Mouse (Mus musculus): ENCODE data around the gene U90926.
A peak's percentile ranks its signal among the peaks of the same experiment; 100 is the strongest.

Gene U90926

GRCm38 (mm10) chr5:92218915-92219793, 3.9 kb upstream of the U90926 start:
- peak; percentile 21 for DNase-seq (ENCODE audit: low read depth)

DNA sequence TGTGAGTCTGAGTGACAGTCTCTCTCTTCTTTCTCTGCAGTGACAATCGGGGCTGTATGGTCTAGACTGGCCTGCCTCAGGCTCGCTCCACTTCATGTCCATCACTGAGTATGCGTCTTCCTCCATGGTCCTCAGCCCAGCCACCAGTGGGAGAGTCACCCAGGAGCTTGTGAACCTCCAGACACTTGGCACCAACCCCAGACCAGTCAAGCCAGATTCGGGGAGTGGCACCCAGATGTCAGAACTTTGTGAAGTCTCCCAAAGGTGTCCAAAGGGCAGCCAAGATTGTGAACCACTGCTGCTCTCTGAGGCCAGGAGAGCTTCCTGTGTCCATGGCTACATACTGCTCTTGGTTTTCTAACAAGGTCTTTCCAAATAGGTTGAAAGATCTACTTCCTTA, 3.0 kb downstream of the U90926 start:
- no peak for DNase-seq (ENCODE audit: low read depth)

- no peak for DNase-seq (ENCODE audit: low read depth)
These were observed 5.0 kb downstream of the U90926 start for GRCm38 (mm10) chr5:92210205-92210604.

- no peak for DNase-seq (ENCODE audit: low read depth)
These were observed 9.1 kb downstream of the U90926 start for GRCm38 (mm10) chr5:92206121-92206520.

DNA sequence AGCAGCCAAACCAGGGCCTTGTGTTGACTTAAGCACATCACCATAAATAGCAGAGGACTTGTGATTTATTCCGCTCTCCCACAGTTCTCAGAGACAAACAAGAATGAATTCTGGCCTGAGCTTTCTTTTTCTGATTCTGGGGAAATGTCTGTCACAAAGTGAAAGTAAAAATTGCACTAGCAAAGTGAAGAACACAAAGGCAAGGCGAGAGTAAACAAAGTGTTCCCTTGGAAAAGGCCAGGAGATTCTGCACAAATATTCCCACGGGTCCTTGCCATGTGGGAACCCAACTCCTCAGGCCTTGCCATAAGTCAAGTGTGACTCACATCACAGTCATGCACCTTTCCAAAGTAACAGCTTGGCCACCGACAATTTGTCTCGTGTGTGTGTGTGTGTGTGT, 9.5 kb downstream of the U90926 start:
- no peak for DNase-seq (ENCODE audit: low read depth)

DNA sequence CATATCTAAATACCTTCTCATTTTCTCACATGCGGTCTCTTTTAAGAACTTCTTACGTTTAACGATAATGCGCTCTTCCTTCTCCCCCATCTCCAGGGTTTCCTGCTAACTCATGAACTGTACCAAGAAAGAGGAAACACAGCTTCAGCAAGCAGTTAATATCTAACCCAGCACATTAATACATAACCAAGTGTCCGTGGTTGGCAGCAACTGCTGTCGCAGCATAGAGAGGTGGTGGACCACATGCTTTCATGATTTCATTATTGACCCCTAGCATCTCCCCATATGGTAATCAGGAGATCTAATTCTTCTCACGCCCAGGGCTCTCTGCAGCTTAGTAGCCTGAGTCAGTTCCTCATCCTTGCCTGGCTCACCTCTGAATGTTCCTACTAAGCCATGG, 10.0 kb downstream of the U90926 start:
- DNase-seq (ENCODE audit: low read depth): peak; percentile 33

- no peak for DNase-seq (ENCODE audit: low read depth)
These were observed 10.8 kb downstream of the U90926 start for GRCm38 (mm10) chr5:92204162-92205036.

GRCm38 (mm10) chr5:92198266-92198665, 16.9 kb downstream of the U90926 start:
- peak; percentile 25 for DNase-seq (ENCODE audit: low read depth)

GRCm38 (mm10) chr5:92196895-92197811, 18.1 kb downstream of the U90926 start:
- no peak for DNase-seq (ENCODE audit: low read depth)

DNA sequence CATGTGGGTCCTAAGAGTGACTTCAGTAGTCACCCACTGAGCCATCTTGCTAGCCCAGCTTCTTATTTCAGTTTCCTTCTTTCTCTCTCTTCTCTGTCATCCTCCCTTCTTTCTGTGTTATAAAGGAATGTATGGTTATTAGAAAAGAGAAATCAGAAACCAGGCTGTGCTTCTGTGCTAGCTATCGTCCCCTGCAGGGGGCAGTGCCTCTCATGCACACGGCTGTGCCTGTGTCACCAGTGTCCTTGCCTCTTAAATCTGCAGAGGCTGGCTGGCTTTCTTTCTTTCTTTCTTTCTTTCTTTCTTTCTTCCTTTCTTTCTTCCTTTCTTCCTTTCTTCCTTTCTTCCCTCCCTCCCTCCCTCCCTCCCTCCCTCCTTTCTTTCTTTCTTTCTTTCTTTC, 19.5 kb downstream of the U90926 start:
- peak; percentile 36 for DNase-seq (ENCODE audit: low read depth)

DNA sequence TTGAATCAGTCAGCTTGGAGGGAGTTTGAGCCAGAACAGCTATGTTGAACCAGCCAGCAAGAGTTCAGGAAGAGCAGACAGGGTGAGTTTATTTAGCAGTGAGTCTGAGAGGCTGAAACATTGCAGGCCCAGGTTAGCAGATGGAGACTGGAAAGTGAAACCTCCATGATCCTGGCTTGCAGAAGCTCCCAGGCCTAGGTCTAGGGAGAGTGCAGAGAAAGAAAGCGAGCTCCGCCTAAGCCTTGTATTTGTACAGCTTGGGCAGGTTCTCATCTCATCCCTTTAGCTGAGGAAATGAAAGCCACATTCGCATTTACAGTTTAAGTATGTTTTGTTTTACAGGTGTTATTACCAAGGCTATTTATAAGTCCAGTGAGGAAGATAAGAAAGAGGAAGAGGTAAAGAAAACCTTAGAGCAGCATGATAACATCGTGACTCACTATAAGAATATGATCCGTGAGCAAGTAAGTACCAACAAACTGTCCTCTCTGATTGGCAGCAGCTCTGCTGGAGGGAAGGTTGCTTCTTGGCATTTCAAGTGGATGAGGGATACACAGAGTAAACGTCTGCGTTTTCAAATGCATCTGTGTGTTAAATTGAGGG, 26.2 kb downstream of the U90926 start:
- peak; percentile 27 for DNase-seq (ENCODE audit: low read depth)

DNA sequence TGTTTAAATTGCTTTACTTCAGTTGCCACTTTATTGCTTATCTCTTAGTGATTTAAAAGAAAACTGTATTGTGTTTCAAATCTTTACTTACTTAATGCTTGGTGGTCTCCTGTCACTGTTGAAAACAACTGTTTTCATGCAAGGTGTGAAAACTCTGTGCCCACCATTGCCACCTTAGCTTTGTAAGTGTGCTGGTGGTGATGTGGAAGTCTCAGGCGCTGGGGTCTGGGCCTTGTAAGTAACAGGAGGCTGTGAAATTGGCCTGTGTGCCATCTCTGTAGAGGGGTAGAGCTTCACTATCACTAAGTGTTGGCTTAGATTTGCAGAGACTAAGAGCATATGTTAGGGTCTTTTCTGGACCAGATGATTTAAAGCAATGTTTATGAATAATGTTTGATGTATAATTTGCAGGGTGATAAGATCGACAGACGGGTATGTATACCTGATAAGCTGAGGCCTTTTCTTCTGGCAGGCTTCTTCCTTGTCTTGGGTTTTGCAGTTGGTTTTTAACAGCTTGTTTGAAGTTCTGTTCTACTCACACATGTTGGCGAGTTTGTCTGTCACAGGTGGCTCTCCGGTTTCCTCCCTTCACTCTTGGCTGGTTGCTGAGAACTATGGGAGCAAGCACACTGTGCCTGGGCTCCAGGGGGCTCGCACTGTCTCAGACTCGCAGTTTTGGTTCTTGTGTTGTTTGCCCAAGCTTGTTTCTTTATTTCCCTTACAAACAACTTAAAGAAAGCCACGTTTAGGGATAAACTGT, 32.0 kb downstream of the U90926 start:
- DNase-seq (ENCODE audit: low read depth): no peak

DNA sequence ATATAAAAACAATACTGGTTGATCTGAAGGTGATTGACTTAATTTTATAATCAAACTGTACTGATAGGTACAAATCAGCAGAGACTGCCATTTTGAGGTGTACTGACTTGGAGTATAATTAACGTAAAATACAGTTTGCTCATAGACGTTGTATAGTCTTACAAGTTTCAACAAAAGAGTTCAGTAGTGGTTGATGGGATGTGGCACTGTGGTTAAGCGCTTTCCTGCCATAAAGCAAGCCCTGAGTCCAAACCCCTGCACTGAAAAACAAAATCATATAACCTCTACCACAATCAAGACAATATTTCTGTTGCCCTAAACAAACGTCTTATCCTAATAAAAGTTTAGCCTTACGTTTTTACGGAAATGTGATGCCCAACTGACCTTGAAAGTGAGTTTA, 49.2 kb downstream of the U90926 start:
- DNase-seq (ENCODE audit: low read depth): peak; percentile 33

Measured in 416B (cell line).